Mouse (Mus musculus): ENCODE results near the gene Bmp4.

The Bmp4 gene

DNA sequence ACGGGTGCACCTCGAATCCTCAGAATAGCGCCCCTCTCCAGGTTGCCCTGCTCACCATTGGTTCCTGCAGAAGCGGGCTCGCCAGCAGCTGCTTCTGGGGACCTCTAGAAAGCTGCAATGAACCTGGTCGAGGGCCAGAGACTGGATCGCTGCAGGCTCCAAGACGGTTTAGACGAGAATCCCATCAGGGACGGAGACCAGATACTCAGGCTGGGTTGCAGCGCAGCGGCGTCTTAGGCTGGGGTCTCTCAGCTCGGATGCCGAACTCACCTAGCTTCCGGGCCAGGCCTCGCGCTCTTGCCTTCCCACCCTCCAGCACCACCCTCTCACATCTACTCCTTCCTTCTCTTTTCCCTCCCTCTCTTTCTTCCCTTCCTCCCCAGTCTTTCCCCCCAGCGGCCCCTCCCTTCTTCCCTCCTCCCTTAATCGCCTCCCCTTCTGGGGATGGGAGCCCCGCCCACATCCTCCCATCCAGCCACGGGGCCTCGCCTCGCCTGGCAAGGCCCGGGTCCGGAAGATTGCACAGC lies at the start of gene Bmp4:
Gene Bmp4 (minus strand): TSS at position 421 of the 527 bp plus-strand sequence.
- DNase-seq (ENCODE audit: low read depth, low spot score): no peak

GRCm38 (mm10) chr14:46439461-46440048 lies 49.1 kb upstream of the Bmp4 start:
- DNase-seq (ENCODE audit: low read depth, low spot score): no peak

GRCm38 (mm10) chr14:46436471-46437090 lies 46.1 kb upstream of the Bmp4 start:
- DNase-seq (ENCODE audit: low read depth, low spot score): no peak

GRCm38 (mm10) chr14:46430231-46430630 lies 39.8 kb upstream of the Bmp4 start:
- DNase-seq (ENCODE audit: low read depth, low spot score): no peak

GRCm38 (mm10) chr14:46427251-46427650 lies 36.8 kb upstream of the Bmp4 start:
- DNase-seq (ENCODE audit: low read depth, low spot score): no peak

- no peak for DNase-seq (ENCODE audit: low read depth, low spot score)
Measured at GRCm38 (mm10) chr14:46421823-46422222, 31.4 kb upstream of the Bmp4 start.

DNA sequence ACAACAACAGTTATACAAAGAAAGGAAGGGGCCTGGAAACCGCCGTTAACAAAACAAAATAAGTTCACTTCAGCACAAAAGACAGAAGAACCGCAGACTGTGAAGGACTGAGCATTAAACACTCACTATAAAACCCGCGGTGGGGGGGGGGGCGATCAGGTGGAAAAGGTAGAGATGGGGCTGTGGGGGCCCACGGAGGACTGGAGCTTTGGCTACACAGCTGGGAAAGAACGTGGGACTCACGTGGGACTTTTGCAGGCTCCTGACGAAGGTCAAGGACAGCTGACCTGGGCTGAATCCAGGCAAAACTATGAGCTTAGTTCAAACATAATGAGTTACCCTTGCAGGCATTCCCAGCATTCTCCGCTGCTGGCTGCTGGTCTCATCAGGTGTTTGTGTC lies 28.8 kb upstream of the Bmp4 start:
- DNase-seq (ENCODE audit: low read depth, low spot score): no peak

DNA sequence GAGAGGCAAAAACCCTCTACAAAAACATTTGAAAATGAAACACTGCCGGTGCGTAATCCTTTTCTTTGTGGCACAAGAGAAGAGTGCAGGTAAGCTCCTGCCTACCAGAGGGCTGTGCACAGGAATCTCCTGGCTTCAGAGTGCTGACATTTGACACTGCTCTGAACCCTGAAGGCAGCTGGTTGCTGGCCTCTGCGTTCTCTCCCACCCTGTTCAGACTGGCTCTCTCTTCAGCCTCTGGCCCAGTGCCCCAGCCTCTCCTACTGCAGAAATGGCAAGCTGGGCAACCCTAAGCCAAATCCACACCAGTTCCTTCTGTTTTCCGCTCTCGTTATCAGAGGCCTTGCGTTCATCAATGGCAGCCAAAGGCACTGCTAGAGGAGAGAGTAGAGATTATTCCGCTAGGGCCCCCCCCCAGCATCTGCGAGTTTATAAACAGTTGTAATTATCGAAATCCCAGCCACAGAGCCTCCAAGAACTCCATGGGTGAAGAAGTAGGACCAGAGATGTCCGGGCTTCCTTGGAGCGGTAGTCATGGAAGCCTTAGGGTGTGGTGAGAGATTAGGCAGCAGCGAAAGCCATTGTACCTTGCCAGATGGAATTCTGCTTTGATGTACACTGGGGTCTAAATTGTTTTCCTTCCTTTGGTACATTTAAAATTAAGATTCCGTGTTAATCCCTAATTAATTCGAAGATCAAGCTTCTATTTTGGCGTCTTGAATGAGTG lies 28.1 kb upstream of the Bmp4 start:
- no peak for DNase-seq (ENCODE audit: low read depth, low spot score)

- no peak for DNase-seq (ENCODE audit: low read depth, low spot score)
Measured at GRCm38 (mm10) chr14:46412497-46413000, 22.1 kb upstream of the Bmp4 start.

DNA sequence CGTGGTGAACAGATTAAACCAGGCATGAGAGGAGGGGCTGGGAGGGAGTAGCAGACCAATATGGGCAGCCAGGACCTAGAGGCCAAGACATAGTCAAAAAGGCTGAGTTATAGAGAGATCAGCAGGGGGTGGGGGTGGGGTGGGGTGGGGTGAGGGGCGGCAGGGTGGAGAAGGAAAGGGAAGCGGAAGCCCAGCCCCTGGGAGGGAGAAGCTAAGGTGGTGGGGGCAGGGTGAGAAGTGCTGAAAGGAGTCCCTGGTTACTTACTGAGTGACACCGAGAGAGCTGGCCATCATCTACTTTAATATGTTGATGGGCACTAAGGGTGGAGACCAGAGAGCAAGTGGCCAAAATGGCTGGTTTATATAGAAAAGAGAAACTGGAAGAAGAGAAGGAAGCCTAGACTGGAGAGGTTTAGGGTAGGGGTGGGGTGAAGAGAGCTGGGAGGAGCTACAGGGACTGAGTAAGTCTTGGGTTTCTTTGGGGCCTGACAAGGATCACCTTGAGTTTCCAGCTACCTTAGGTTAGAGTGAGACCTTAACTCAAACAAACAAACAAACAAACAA lies 20.2 kb upstream of the Bmp4 start:
- DNase-seq (ENCODE audit: low read depth, low spot score): no peak

DNA sequence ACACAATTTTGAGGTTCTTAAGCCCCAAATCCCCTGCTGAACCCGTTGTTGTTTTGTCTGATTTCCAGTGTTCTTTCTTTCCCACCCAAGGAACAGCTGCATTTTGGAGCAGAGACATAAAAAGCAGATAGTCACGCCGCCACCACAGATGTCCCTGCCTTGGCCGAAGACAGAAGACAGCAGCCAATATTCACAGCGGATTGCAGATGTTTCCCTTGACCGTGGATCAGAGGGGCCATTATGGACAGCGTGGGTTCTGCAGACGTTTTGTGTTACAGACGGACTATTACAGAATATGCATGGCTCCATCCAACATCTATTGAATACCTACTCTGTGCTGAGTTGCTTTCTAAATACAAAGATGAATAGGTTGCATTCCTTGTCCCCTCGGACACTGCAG lies 18.5 kb upstream of the Bmp4 start:
- no peak for DNase-seq (ENCODE audit: low read depth, low spot score)

- DNase-seq (ENCODE audit: low read depth, low spot score): no peak
Measured at GRCm38 (mm10) chr14:46408319-46408718, 17.9 kb upstream of the Bmp4 start.

DNA sequence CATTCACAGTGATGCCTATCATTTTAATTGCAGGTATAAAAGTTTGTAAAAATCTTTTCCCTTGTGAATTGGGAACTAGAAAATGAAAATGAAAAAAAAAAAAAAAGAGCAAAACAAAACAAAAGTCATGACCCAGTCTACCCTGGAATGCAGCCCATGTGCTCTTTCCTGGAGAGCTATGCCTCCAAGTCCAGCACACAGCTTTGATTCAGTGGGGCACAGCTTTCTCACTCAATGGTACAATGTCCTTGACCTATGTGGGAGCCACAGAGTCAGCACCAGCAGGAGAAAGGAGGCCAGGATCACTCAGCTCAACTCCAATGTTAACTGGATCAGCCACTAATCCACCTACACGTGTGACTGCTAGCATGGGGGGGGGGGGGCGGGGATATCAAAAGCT lies 9.5 kb upstream of the Bmp4 start:
- DNase-seq (ENCODE audit: low read depth, low spot score): no peak

DNA sequence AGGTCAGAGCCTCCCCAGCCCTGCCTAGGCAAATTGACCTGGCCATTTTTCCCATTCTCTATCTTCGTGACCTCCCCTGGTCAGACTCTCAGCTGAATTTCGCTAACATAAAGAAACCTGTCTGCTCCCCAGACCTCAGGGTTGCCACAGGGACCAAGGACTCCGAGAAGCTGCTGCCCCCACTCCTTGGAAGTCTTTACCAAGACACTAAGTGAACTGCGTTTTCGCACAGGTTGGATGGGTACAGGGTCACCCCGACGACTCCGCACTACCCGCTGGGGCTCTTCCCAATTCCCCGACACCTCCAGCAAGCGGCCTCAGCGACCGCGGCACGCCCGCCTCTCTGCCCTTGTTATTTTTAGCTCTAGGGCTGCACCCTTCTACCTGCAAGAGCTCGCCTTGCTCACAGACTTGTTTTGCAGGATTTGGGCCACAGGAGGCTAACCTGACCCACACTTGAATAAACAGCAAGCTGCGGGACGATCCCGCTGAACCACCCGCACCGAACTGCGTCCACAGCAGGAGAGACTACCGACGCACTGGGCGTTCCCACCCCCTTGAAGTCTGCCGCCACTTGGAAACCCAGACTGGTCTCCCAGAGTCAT lies 7.7 kb upstream of the Bmp4 start:
- no peak for DNase-seq (ENCODE audit: low read depth, low spot score)

DNA sequence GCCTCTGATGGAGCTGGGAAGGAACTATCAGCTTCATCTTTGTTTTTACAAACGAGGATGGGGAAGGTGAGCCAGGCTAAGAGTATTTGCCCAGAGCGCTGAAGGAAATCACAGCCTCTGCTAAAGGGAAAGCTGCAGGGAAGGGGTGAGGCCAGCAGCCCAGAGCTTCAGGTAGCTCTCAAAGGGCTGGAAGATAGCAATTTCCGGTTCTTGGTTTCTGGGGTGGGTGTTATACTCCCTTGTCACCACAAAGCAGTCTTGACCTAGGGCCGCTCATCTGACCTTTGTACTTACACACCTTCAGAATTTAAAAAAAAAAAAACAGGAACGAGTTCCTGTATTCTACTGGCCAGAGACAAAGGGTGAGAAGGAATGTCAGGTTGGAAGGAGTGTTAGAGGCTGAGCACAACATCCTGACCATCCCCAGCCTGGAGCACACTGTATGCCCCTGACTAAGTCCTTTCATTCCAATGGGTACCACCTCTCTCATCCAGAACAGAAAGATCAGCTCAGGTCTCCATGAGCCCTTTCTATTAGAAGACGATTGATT lies 1.2 kb upstream of the Bmp4 start:
- DNase-seq (ENCODE audit: low read depth, low spot score): no peak

DNA sequence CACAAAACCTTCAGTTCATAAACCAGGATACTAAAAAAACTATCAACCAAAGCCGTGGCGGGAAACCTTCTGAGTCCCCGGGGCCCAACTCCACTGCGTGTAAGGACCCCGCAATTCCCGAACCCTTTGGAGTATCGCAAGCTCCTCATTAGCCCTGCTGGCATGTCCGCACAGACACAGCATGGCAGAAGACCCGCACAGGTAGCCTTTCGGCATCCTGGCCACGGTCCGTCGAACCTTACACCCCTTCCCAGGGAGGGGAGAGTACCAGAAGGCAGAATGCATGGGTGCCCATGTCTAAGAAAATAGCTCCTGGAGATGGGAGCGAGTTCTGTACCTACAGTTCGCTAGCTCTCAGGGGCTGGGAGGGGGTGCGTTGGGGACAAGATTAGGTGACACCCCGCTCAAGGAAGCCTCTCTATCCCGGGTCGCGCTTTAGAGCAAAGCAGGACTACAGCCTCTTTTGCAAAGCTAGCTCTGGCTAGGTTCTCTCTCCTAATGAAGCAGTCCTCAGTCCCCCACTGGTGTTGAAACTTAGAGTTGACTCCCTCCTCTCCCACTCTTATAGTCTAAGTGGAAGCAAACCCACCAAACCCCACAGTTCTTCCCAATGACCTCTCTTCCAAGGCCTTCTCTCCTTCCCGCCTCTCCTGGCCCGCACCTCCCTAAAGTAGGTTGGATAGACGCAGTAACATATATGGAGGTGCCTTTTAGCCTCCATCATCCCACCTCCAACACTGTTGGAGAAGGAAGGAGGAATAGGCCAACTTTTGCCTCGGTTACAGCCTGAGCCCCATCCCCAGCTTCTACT lies 826 bp downstream of the Bmp4 start:
- no peak for DNase-seq (ENCODE audit: low read depth, low spot score)

DNA sequence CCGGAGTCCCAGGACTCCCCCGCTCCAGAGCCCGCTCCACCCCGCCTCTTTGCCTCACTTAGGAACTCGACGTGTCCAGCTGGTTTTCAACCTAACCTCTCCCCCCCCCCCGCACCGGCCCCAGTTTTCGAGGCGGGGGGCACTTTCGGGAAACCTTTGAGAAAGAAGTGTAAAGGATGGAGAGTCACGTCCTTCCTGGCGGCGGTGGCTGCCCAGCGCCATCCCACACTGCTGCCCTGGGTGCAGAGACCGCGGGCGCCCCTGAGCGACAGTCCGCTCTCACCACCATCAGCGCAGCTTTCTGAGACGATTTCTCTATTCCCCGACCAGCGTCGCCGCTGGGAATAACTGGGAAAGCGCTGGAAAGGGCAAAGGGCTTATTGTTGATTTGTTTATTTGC lies 1.8 kb downstream of the Bmp4 start:
- no peak for DNase-seq (ENCODE audit: low read depth, low spot score)

- no peak for DNase-seq (ENCODE audit: low read depth, low spot score)
Measured at GRCm38 (mm10) chr14:46387821-46388481, 2.5 kb downstream of the Bmp4 start.

DNA sequence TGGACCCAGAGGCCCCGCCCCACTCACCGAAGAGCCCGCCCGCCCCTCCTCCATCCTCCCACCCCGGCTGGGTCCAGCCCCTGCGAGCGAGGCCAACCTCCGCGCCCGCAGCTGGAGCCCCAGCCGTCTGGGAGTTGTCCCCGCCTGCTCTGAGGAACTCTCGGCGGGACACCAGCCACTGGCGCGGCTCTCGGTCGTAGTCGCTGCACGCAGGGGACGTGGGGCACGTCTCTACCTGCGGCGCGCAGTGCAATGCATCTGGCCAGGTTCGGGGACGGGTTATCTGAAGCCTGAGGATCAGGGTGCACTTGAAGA lies 3.2 kb downstream of the Bmp4 start:
- no peak for DNase-seq (ENCODE audit: low read depth, low spot score)
